Mouse (Mus musculus) myocyte (in vitro differentiated cells): ENCODE data around the gene Pou4f2.

Experiments used
- CEBPB ChIP-seq: IDR thresholded peaks from 2 replicates; pipeline ENCODE4 v1.6.1; 2011; ENCODE audit warnings: mild to moderate bottlenecking, moderate library complexity; ENCODE audit not compliant: poor library complexity, insufficient read depth, severe bottlenecking
- MAX ChIP-seq: IDR thresholded peaks from one replicate; pipeline ENCODE4 v1.6.1; 2011; ENCODE audit warnings: low read depth, mild to moderate bottlenecking, control low read depth
- MYOD1 ChIP-seq, 3 experiments: IDR thresholded peaks; one replicate each; pipeline ENCODE4 v1.6.1; 2011; ENCODE audit warnings: control low read depth in 2 of 3, low read depth in 2 of 3, mild to moderate bottlenecking in 2 of 3, moderate library complexity in 1 of 3; ENCODE audit not compliant: insufficient read length in 2 of 3, control insufficient read depth in 1 of 3
- POLR2A ChIP-seq: IDR thresholded peaks from one replicate; pipeline ENCODE4 v1.6.1; 2011; ENCODE audit warnings: low read depth, mild to moderate bottlenecking, control low read depth, moderate library complexity; ENCODE audit not compliant: insufficient read length
- POLR2AphosphoS2 ChIP-seq: IDR thresholded peaks from one replicate; pipeline ENCODE4 v1.6.1; 2011; ENCODE audit warnings: low read depth, control low read depth; ENCODE audit not compliant: insufficient read length
- REST ChIP-seq: IDR thresholded peaks from one replicate; pipeline ENCODE4 v1.6.1; 2011; ENCODE audit warnings: mild to moderate bottlenecking, control low read depth, moderate library complexity; ENCODE audit not compliant: insufficient read depth, insufficient read length
- SRF ChIP-seq: IDR thresholded peaks from one replicate; pipeline ENCODE4 v1.6.1; 2011; ENCODE audit warnings: low read depth; ENCODE audit not compliant: control insufficient read depth, insufficient read length
- TCF12 ChIP-seq: IDR thresholded peaks from one replicate; pipeline ENCODE4 v1.6.1; 2011; ENCODE audit warnings: mild to moderate bottlenecking, control low read depth; ENCODE audit not compliant: poor library complexity, insufficient read depth, severe bottlenecking
- USF1 ChIP-seq: IDR thresholded peaks from one replicate; pipeline ENCODE4 v1.6.1; 2011; ENCODE audit warnings: low read depth, mild to moderate bottlenecking, control low read depth, moderate library complexity

DNA sequence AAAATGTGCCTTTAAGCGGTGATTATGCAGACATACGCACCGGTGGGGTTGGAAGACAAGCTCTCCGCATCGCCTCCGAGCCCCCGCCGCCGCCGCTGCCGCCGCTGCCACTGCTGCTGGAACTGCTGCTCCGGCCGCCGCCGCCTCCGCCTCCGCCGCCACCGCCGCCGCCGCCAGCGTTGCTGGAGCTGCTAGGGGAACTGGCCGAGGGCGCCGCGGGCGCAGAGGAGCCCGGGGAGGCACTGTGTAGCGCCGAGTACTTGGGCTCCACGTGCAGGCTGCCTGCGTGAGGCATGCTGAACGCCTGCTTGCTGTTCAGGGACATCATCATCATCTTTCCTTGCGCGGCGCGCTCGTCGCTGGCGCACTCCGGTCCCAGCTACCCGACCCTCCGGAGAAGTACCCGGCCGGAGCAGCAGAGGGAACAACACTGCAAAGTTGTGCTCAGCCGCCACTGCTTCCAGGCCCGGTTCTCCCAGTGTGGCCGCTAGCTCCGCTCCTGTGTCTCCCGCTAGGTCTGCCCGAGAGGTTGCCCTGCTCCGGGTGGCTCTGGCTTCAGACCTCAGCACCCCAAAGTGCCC, at the start of gene Pou4f2:
- TF ChIP-seq POLR2A (no peak), POLR2AphosphoS2 (no peak), MAX (no peak), SRF (no peak), MYOD1 (IDR thresholded peaks at IDR 0.05; ENCODE audit: control insufficient read depth in 1 of 3, insufficient read length in 2 of 3, low read depth in 2 of 3) (no peak), REST (no peak), USF1 (no peak), CEBPB (no peak), TCF12 (no peak)
